Mouse (Mus musculus) hindbrain, embryonic 12.5 days (tissue): Measurements from ENCODE around the gene Inpp5d. TPM values are rescaled to one million over a fixed set of nuclear protein-coding genes. Genes with fewer than 3 reads are reported as not detected.

Experiments
- ATAC-seq: fragments of 200-750 bp; cut with Nextera tagmentation; 2 replicates; pipeline ENCODE4 v1.8.0; 2017; ENCODE audit warnings: moderate TSS enrichment; ENCODE audit not compliant: low FRiP score
- H3K27ac ChIP-seq: fragments of 300-500 bp; sonication (generic); 2 replicates; pipeline ENCODE4 v1.5.1; 2016; ENCODE audit warnings: mild to moderate bottlenecking
- H3K27me3 ChIP-seq: fragments of 300-500 bp; sonication (generic); 2 replicates; pipeline ENCODE4 v1.6.1; 2016; ENCODE audit warnings: mild to moderate bottlenecking
- H3K36me3 ChIP-seq: fragments of 300-500 bp; sonication (generic); 2 replicates; pipeline ENCODE4 v1.6.1; 2016; ENCODE audit warnings: mild to moderate bottlenecking
- H3K4me1 ChIP-seq: fragments of 300-500 bp; sonication (generic); 2 replicates; pipeline ENCODE4 v1.6.1; 2016
- H3K4me2 ChIP-seq: fragments of 300-500 bp; sonication (generic); replicated peaks from 2 replicates; pipeline ENCODE4 v1.6.1; 2016; ENCODE audit warnings: mild to moderate bottlenecking
- H3K4me3 ChIP-seq: fragments of 300-500 bp; sonication (generic); 2 replicates; pipeline ENCODE4 v1.5.1; 2016; ENCODE audit warnings: mild to moderate bottlenecking
- H3K9ac ChIP-seq: fragments of 300-500 bp; sonication (generic); 2 replicates; pipeline ENCODE4 v1.6.1; 2016; ENCODE audit warnings: mild to moderate bottlenecking, moderate library complexity
- H3K9me3 ChIP-seq: fragments of 300-500 bp; sonication (generic); replicated peaks from 2 replicates; pipeline ENCODE4 v1.6.1; 2016; ENCODE audit warnings: mild to moderate bottlenecking
- WGBS: fragments of 180-500 bp; shearing (Covaris S2); methylation state at CpG from one replicate; pipeline ENCODE4 v1.1.7; 2016; 5-methylcytosine and 5-hydroxymethylcytosine counted together
- polyA plus RNA-seq: library from polyadenylated mRNA; unstranded; fragments of >200 nt; fragmentation: Nextera tagmentation; extraction: Ambion mirVana; gene quantifications from 2 replicates; pipeline ENCODE4 v1.2.1, GENCODE M21; 2016

Gene Inpp5d
- polyA plus RNA-seq, 1 experiment from 2014 or later = 5.5 TPM

DNA sequence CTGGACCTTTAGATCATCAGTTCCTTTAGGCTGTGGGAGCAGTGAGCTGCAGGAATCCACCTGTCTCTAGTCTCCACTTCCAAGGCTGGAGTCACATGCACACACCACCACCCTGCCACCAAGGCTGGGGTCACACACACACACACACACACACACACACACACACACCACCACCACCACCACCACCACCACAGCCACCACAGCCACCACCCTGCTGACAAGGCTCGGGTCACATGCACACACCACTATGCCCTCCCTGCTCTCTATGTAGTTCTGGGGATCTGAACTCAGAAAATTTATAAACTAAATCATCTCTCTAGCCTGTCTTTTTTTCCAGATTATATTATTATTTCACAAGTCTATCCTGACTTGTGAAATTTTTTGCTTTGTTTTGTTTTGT lies 27.7 kb downstream of the Inpp5d start:
- WGBS = 83% methylated on average over 1 of the region's 1 CpGs

GRCm38 (mm10) chr1:87648657-87649056 lies 28.5 kb downstream of the Inpp5d start:
- Histone ChIP-seq H3K9ac (no peak overlapping the region), H3K27ac (no peak overlapping the region), H3K4me3 (no peak overlapping the region), H3K4me2 (no peak overlapping the region), H3K36me3 (no peaks in the 10 kb centered on the region), H3K4me1 (no peaks in the 10 kb centered on the region), H3K27me3 (no peaks in the 10 kb centered on the region), H3K9me3 (no peaks in the 10 kb centered on the region)
- WGBS = 78% methylated on average over 7 of the region's 7 CpGs
- no peak for ATAC-seq

More for the DNA sequence above, 27.7 kb downstream of the Inpp5d start:
- no peak overlapping the region for H3K4me2 ChIP-seq
- no peaks in the 10 kb centered on the region for H3K9me3 ChIP-seq
- H3K4me3 ChIP-seq = no peak overlapping the region
- no peaks in the 10 kb centered on the region for H3K27me3 ChIP-seq
- no peak overlapping the region for H3K27ac ChIP-seq
- H3K36me3 ChIP-seq = no peaks in the 10 kb centered on the region
- no peaks in the 10 kb centered on the region for H3K4me1 ChIP-seq
- ATAC-seq = no peak
- no peak overlapping the region for H3K9ac ChIP-seq

DNA sequence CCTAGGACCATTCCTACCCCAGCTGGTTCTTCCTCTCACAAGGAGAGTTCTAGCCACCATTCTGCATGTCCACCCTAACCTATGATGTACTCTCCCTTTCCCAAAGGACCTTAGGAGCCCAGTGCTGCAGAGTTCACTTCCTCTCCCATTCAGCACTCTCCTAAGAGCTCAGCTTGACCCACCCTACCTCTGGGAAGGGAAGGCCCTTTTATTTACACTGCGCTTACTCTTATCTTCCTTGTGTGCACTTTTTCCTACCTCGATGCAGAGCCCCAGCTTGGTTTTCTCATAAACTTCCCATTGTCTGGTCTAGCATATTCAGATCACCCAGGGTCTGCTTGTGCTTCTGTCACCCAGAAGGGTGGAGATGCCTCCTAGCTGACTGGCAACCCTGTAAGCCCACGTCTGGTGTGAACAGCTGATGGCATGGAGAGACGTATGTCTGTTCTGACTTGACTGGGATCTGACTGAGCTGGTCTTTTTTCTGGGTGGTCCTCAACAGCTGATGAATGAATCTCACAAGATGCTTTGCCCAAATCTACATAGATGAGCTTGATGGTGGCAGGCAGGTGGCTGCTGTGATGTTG lies 29.2 kb downstream of the Inpp5d start:
- ATAC-seq = no peak
- 70% methylated on average over 4 of the region's 4 CpGs for WGBS
- Histone ChIP-seq H3K4me2 (no peak overlapping the region), H3K36me3 (no peaks in the 10 kb centered on the region), H3K27ac (no peak overlapping the region), H3K9ac (no peak overlapping the region), H3K4me3 (no peak overlapping the region), H3K4me1 (no peaks in the 10 kb centered on the region), H3K9me3 (no peaks in the 10 kb centered on the region), H3K27me3 (no peaks in the 10 kb centered on the region)

GRCm38 (mm10) chr1:87649958-87650474 lies 29.9 kb downstream of the Inpp5d start:
- WGBS = 91% methylated on average over 8 of the region's 8 CpGs
- Histone ChIP-seq H3K4me1 (no peaks in the 10 kb centered on the region), H3K27ac (no peak overlapping the region), H3K36me3 (no peaks in the 10 kb centered on the region), H3K9me3 (no peaks in the 10 kb centered on the region), H3K9ac (no peak overlapping the region), H3K4me2 (no peak overlapping the region), H3K27me3 (no peaks in the 10 kb centered on the region), H3K4me3 (no peak overlapping the region)
- ATAC-seq = no peak

- 82% methylated on average over 8 of the region's 8 CpGs for WGBS
- ATAC-seq = no peak
- no peaks in the 10 kb centered on the region for H3K36me3 ChIP-seq
- H3K9ac ChIP-seq = no peak overlapping the region
- no peaks in the 10 kb centered on the region for H3K27me3 ChIP-seq
- no peaks in the 10 kb centered on the region for H3K4me1 ChIP-seq
- H3K4me2 ChIP-seq = no peak overlapping the region
- H3K9me3 ChIP-seq = no peaks in the 10 kb centered on the region
- no peak overlapping the region for H3K4me3 ChIP-seq
- H3K27ac ChIP-seq = no peak overlapping the region
Observed at GRCm38 (mm10) chr1:87650611-87651079, 30.5 kb downstream of the Inpp5d start.

DNA sequence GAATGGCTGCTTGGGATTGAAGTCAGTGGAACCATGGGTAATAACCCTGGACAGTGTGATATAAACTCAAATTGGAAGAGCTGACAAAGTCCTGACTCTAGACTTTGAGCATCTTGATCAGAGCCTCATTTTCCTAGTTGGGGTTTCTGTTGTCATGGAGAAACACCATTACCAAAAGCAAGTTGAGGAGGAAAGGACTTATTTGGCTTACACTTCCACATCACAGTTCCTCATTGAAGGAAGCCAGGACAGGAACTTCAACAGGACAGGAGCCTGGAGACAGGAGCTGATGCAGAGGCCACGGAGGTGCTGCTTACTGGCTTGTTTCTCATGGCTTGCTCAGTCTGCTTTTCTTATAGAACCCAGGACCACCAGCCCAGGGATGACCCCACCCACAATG lies 31.3 kb downstream of the Inpp5d start:
- Histone ChIP-seq H3K27ac (no peak overlapping the region), H3K9ac (no peak overlapping the region), H3K4me3 (no peak overlapping the region), H3K4me2 (no peak overlapping the region), H3K9me3 (no peaks in the 10 kb centered on the region), H3K36me3 (no peaks in the 10 kb centered on the region), H3K27me3 (no peaks in the 10 kb centered on the region), H3K4me1 (no peaks in the 10 kb centered on the region)
- no peak for ATAC-seq
- WGBS = 93% methylated on average over 1 of the region's 1 CpGs

DNA sequence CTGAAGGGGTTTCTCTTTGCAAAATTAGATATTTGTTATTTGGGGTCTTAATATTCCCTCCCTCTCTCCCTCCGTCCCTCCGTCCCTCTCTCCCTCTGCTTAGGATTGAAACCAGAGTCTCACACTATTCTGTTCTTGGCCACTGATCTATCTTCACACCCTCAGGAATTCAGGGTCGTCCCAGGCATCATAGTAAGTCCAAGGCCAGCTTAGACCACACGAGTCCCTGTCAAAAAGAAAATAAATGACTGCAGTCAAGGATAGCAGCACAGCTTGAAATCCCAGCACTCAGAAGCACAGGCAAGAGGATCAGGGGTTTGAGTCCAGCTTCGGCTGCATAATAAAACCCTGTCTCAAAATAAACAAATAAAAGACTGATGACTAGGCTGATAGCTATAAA lies 35.0 kb downstream of the Inpp5d start:
- peaks cover 12% of the 10 kb centered on the region for H3K4me1 ChIP-seq
- WGBS = 56% methylated on average over 5 of the region's 5 CpGs
- H3K9me3 ChIP-seq = no peaks in the 10 kb centered on the region
- no peak overlapping the region for H3K4me2 ChIP-seq
- no peak overlapping the region for H3K9ac ChIP-seq
- H3K4me3 ChIP-seq = no peak overlapping the region
- no peak for ATAC-seq
- no peaks in the 10 kb centered on the region for H3K36me3 ChIP-seq
- H3K27me3 ChIP-seq = no peaks in the 10 kb centered on the region
- no peak overlapping the region for H3K27ac ChIP-seq

GRCm38 (mm10) chr1:87658063-87658462 lies 38.0 kb downstream of the Inpp5d start:
- no peak overlapping the region for H3K27ac ChIP-seq
- WGBS = 63% methylated on average over 3 of the region's 3 CpGs
- H3K4me1 ChIP-seq = peaks cover 12% of the 10 kb centered on the region
- no peak overlapping the region for H3K4me3 ChIP-seq
- H3K4me2 ChIP-seq = no peak overlapping the region
- no peak overlapping the region for H3K9ac ChIP-seq
- H3K36me3 ChIP-seq = no peaks in the 10 kb centered on the region
- no peaks in the 10 kb centered on the region for H3K27me3 ChIP-seq
- no peak for ATAC-seq
- H3K9me3 ChIP-seq = no peaks in the 10 kb centered on the region

DNA sequence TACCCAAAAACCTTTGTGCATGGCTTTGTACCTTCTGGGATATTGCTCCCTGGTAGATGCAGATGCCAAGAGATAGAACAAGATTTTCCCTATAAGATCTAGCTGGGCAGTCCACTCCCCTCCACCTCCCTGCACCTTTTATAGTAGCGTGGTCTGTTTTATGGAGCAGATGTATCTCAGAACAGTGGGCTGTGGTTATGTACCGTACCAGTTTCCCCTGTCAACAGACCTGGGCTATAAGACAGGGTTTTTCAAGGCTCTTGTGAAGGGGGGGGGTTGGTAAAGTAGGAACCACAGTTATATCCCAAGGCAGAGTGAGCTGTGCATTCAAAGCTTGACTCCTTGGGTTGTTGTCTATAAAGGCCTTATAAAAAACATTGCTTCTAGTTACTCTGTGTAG lies 38.4 kb downstream of the Inpp5d start:
- Histone ChIP-seq H3K27ac (no peak overlapping the region), H3K36me3 (no peaks in the 10 kb centered on the region), H3K27me3 (no peaks in the 10 kb centered on the region), H3K4me2 (no peak overlapping the region), H3K9me3 (no peaks in the 10 kb centered on the region), H3K4me3 (no peak overlapping the region), H3K4me1 (peaks cover 12% of the 10 kb centered on the region), H3K9ac (no peak overlapping the region)
- ATAC-seq = no peak
- whole genome bisulfite sequencing = 89% methylated on average over 2 of the region's 2 CpGs

GRCm38 (mm10) chr1:87658937-87659617 lies 39.0 kb downstream of the Inpp5d start:
- H3K4me1 ChIP-seq = peaks cover 12% of the 10 kb centered on the region
- no peak overlapping the region for H3K27ac ChIP-seq
- H3K4me3 ChIP-seq = no peak overlapping the region
- WGBS = 76% methylated on average over 8 of the region's 8 CpGs
- H3K36me3 ChIP-seq = no peaks in the 10 kb centered on the region
- no peaks in the 10 kb centered on the region for H3K27me3 ChIP-seq
- H3K4me2 ChIP-seq = no peak overlapping the region
- no peak overlapping the region for H3K9ac ChIP-seq
- no peak for ATAC-seq
- H3K9me3 ChIP-seq = 0 out of 2 replicates have a peak, but pooled peaks cover 2% of the 10 kb centered on the region

GRCm38 (mm10) chr1:87659618-87659960 lies 39.5 kb downstream of the Inpp5d start:
- no peak for ATAC-seq
- H3K4me1 ChIP-seq = peaks cover 12% of the 10 kb centered on the region
- H3K9me3 ChIP-seq = 0 out of 2 replicates have a peak, but pooled peaks cover 3% of the 10 kb centered on the region
- H3K27me3 ChIP-seq = no peaks in the 10 kb centered on the region
- no peak overlapping the region for H3K9ac ChIP-seq
- H3K27ac ChIP-seq = no peak overlapping the region
- H3K36me3 ChIP-seq = no peaks in the 10 kb centered on the region
- H3K4me3 ChIP-seq = no peak overlapping the region
- 78% methylated on average over 4 of the region's 4 CpGs for WGBS
- H3K4me2 ChIP-seq = no peak overlapping the region

GRCm38 (mm10) chr1:87660740-87661139 lies 40.6 kb downstream of the Inpp5d start:
- Histone ChIP-seq H3K36me3 (no peaks in the 10 kb centered on the region), H3K9me3 (0 out of 2 replicates have a peak, but pooled peaks cover 3% of the 10 kb centered on the region), H3K27me3 (no peaks in the 10 kb centered on the region), H3K4me1 (peaks cover 12% of the 10 kb centered on the region), H3K9ac (no peak overlapping the region), H3K4me3 (no peak overlapping the region), H3K27ac (no peak overlapping the region), H3K4me2 (no peak overlapping the region)
- 90% methylated on average over 1 of the region's 1 CpGs for WGBS
- no peak for ATAC-seq

- H3K27me3 ChIP-seq = no peaks in the 10 kb centered on the region
- WGBS = 79% methylated on average over 2 of the region's 2 CpGs
- no peak overlapping the region for H3K27ac ChIP-seq
- H3K36me3 ChIP-seq = no peaks in the 10 kb centered on the region
- H3K4me3 ChIP-seq = no peak overlapping the region
- no peak overlapping the region for H3K4me2 ChIP-seq
- H3K4me1 ChIP-seq = no peaks in the 10 kb centered on the region
- ATAC-seq = no peak
- H3K9me3 ChIP-seq = 0 out of 2 replicates have a peak, but pooled peaks cover 3% of the 10 kb centered on the region
- H3K9ac ChIP-seq = no peak overlapping the region
Observed at GRCm38 (mm10) chr1:87663992-87664391, 43.9 kb downstream of the Inpp5d start.
